Mouse (Mus musculus) CH12.LX (cell line): ENCODE results near the gene Sun1. TPM values are rescaled to one million over a fixed set of nuclear protein-coding genes. Genes with fewer than 3 reads are reported as not detected.

Experiments
- DNase-seq: peaks from one replicate; pipeline ENCODE4 v3.0.0-alpha.2; 2013; ENCODE audit errors: extremely low read depth
- H3K27ac ChIP-seq: 2 replicates; pipeline ENCODE4 v1.5.1; 2012; ENCODE audit warnings: low read depth, mild to moderate bottlenecking, control low read depth, moderate library complexity; ENCODE audit not compliant: insufficient read depth
- H3K27me3 ChIP-seq: replicated peaks from 2 replicates; pipeline ENCODE3; 2012; ENCODE audit warnings: inconsistent platforms
- H3K36me3 ChIP-seq, 2 experiments: replicated peaks in 1 of 2; 2 replicates each; pipeline versions ENCODE3 to v1.6.1; 2012; ENCODE audit warnings: inconsistent platforms in 1 of 2, low read length in 1 of 2, mild to moderate bottlenecking in 1 of 2, mixed read lengths in 1 of 2, moderate library complexity in 1 of 2; ENCODE audit not compliant: control insufficient read depth in 1 of 2, insufficient read depth in 1 of 2
- H3K4me1 ChIP-seq, 2 experiments: 2 replicates each; pipeline ENCODE4 v1.6.1; 2012; ENCODE audit warnings: inconsistent platforms in 1 of 2, moderate library complexity in 1 of 2; ENCODE audit not compliant: insufficient read depth in 2 of 2, control insufficient read depth in 1 of 2
- H3K4me2 ChIP-seq: 2 replicates; pipeline ENCODE4 v1.6.1; 2012; ENCODE audit warnings: low read depth, mild to moderate bottlenecking, control low read depth; ENCODE audit not compliant: poor library complexity, insufficient read depth, severe bottlenecking
- H3K4me3 ChIP-seq, 3 experiments: fragments of 150-350 bp in 1 of 3; sonication (generic) in 1 of 3; replicated peaks in 1 of 3; 2 replicates each; pipeline versions ENCODE3 to v1.5.1; 2011 to 2012; ENCODE audit warnings: low read depth in 2 of 3, low read length in 2 of 3, mild to moderate bottlenecking in 2 of 3, moderate library complexity in 2 of 3, control low read depth in 1 of 3, improper control_type of control experiment in 1 of 3, inconsistent platforms in 1 of 3, mixed read lengths in 1 of 3; ENCODE audit not compliant: poor library complexity in 1 of 3
- H3K79me2 ChIP-seq: replicated peaks from 2 replicates; pipeline ENCODE4 v1.6.1; 2012; ENCODE audit warnings: mild to moderate bottlenecking, moderate library complexity; ENCODE audit not compliant: control insufficient read depth, poor library complexity, insufficient read depth, severe bottlenecking; ENCODE audit errors: extremely low read depth
- H3K9ac ChIP-seq: 2 replicates; pipeline ENCODE4 v1.6.1; 2012; ENCODE audit warnings: low read depth, mild to moderate bottlenecking, control low read depth, moderate library complexity; ENCODE audit not compliant: insufficient read depth
- H3K9me3 ChIP-seq: replicated peaks from 2 replicates; pipeline ENCODE3; 2012; ENCODE audit warnings: low read length, inconsistent platforms, mixed read lengths
- BHLHE40 ChIP-seq: IDR thresholded peaks from 2 replicates; pipeline ENCODE4 v1.6.1; 2011; ENCODE audit warnings: mild to moderate bottlenecking, low read depth, low read length, improper control_type of control experiment
- CHD1 ChIP-seq: IDR thresholded peaks from 2 replicates; pipeline ENCODE4 v1.6.1; 2012; ENCODE audit warnings: low read depth, low read length, improper control_type of control experiment, inconsistent platforms
- CTCF ChIP-seq, 2 experiments: IDR thresholded peaks in 1 of 2; conservative IDR thresholded peaks in 1 of 2; 2 replicates each; pipeline ENCODE4 v1.5.1; 2011 to 2012; ENCODE audit warnings: low read depth in 2 of 2, low read length in 2 of 2, improper control_type of control experiment in 1 of 2, inconsistent platforms in 1 of 2, mild to moderate bottlenecking in 1 of 2, moderate library complexity in 1 of 2
- ELF1 ChIP-seq: IDR thresholded peaks from 2 replicates; pipeline ENCODE4 v1.6.1; 2014; ENCODE audit warnings: low read depth, mild to moderate bottlenecking, inconsistent platforms, low read length, improper control_type of control experiment
- EP300 ChIP-seq: IDR thresholded peaks from 2 replicates; pipeline ENCODE4 v1.6.1; 2011; ENCODE audit warnings: low read length, improper control_type of control experiment
- ETS1 ChIP-seq: conservative IDR thresholded peaks from 2 replicates; pipeline ENCODE4 v1.6.1; 2012; ENCODE audit warnings: low read depth, mild to moderate bottlenecking, inconsistent platforms, low read length, improper control_type of control experiment, moderate library complexity
- GABPA ChIP-seq: IDR thresholded peaks from 2 replicates; pipeline ENCODE4 v1.6.1; 2012; ENCODE audit warnings: low read depth, low read length, improper control_type of control experiment, inconsistent platforms; ENCODE audit not compliant: insufficient replicate concordance
- JUN ChIP-seq: IDR thresholded peaks from 2 replicates; pipeline ENCODE4 v1.6.1; 2011; ENCODE audit warnings: low read depth, mild to moderate bottlenecking, low read length, improper control_type of control experiment, moderate library complexity; ENCODE audit not compliant: insufficient read depth
- JUND ChIP-seq: conservative IDR thresholded peaks from 2 replicates; pipeline ENCODE4 v1.6.1; 2011; ENCODE audit warnings: low read depth, low read length, improper control_type of control experiment
- KAT2A ChIP-seq: IDR thresholded peaks from 2 replicates; pipeline ENCODE4 v1.6.1; 2012; ENCODE audit warnings: low read length, improper control_type of control experiment, inconsistent platforms; ENCODE audit not compliant: insufficient replicate concordance
- MAZ ChIP-seq: IDR thresholded peaks from 2 replicates; pipeline ENCODE4 v1.6.1; 2012; ENCODE audit warnings: low read depth, mild to moderate bottlenecking, inconsistent platforms, low read length, improper control_type of control experiment, moderate library complexity
- MEF2A ChIP-seq: IDR thresholded peaks from 2 replicates; pipeline ENCODE4 v1.6.1; 2014; ENCODE audit warnings: low read depth, mild to moderate bottlenecking, inconsistent platforms, low read length, improper control_type of control experiment, borderline replicate concordance
- NELFE ChIP-seq: IDR thresholded peaks from 2 replicates; pipeline ENCODE4 v1.6.1; 2011; ENCODE audit warnings: low read depth, low read length, improper control_type of control experiment
- NRF1 ChIP-seq: IDR thresholded peaks from 2 replicates; pipeline ENCODE4 v1.6.1; 2014; ENCODE audit warnings: low read depth, mild to moderate bottlenecking, inconsistent platforms, low read length, improper control_type of control experiment, moderate library complexity
- PAX5 ChIP-seq: IDR thresholded peaks from 2 replicates; pipeline ENCODE4 v1.6.1; 2012; ENCODE audit warnings: low read length, inconsistent platforms, mixed read lengths
- POLR2AphosphoS2 ChIP-seq: IDR thresholded peaks from 2 replicates; pipeline ENCODE4 v1.6.1; 2011; ENCODE audit warnings: low read depth, low read length, improper control_type of control experiment
- RAD21 ChIP-seq: IDR thresholded peaks from 2 replicates; pipeline ENCODE4 v1.6.1; 2011; ENCODE audit warnings: low read depth, mild to moderate bottlenecking, low read length, improper control_type of control experiment, moderate library complexity
- RCOR1 ChIP-seq: conservative IDR thresholded peaks from 2 replicates; pipeline ENCODE4 v1.6.1; 2012; ENCODE audit warnings: low read depth, mild to moderate bottlenecking, inconsistent platforms, low read length, improper control_type of control experiment
- SIN3A ChIP-seq: IDR thresholded peaks from 2 replicates; pipeline ENCODE4 v1.6.1; 2012; ENCODE audit warnings: low read length, improper control_type of control experiment, inconsistent platforms
- TBP ChIP-seq: conservative IDR thresholded peaks from 2 replicates; pipeline ENCODE4 v1.6.1; 2011; ENCODE audit warnings: low read depth, low read length, improper control_type of control experiment
- TCF12 ChIP-seq: IDR thresholded peaks from 2 replicates; pipeline ENCODE4 v1.6.1; 2014; ENCODE audit warnings: low read depth, mild to moderate bottlenecking, inconsistent platforms, low read length, improper control_type of control experiment
- UBTF ChIP-seq: IDR thresholded peaks from 2 replicates; pipeline ENCODE4 v1.6.1; 2012; ENCODE audit warnings: low read depth, mild to moderate bottlenecking, inconsistent platforms, low read length, improper control_type of control experiment, moderate library complexity
- USF2 ChIP-seq: conservative IDR thresholded peaks from 2 replicates; pipeline ENCODE4 v1.6.1; 2011; ENCODE audit warnings: low read depth, low read length, improper control_type of control experiment
- ZC3H11A ChIP-seq: IDR thresholded peaks from 2 replicates; pipeline ENCODE4 v1.6.1; 2012; ENCODE audit warnings: low read depth, mild to moderate bottlenecking, inconsistent platforms, low read length, improper control_type of control experiment
- dilution Hi-C: fragments of 300-500 bp; cut with MboI; formaldehyde crosslinking; loops from 2 replicates; pipeline ENCODE4 v1.14.3; 2020; ENCODE audit warnings: low sequenced_read_pairs; ENCODE audit not compliant: extremely low pct_unique_long_range_greater_than_20kb, extremely low pct_ligation_motif_present
- in situ Hi-C: fragments of 300-500 bp; cut with MboI; formaldehyde crosslinking; loops from 3 replicates; pipeline ENCODE4 v1.14.3; 2019; ENCODE audit warnings: low sequenced_read_pairs, low pct_ligation_motif_present, low pct_unique_long_range_greater_than_20kb, mixed read lengths
- polyA plus RNA-seq: library from polyadenylated mRNA; unstranded; fragments of >175 nt; gene quantifications from 2 replicates; pipeline ENCODE4 v1.2.1, GENCODE M21; 2012; ENCODE audit warnings: low read depth; ENCODE audit not compliant: insufficient read length
- total RNA-seq, 2 experiments: library from RNA; depleted of rRNA; stranded (reverse); fragments of 300-350 nt in 1 of 2; fragments of >200 nt in 1 of 2; gene quantifications; 2 replicates each; pipeline ENCODE4 v1.2.3; 2012 to 2014

Sun1 gene
- total and polyA plus RNA-seq, 3 experiments = 10.1 to 18.5 (median 12.9) TPM

DNA sequence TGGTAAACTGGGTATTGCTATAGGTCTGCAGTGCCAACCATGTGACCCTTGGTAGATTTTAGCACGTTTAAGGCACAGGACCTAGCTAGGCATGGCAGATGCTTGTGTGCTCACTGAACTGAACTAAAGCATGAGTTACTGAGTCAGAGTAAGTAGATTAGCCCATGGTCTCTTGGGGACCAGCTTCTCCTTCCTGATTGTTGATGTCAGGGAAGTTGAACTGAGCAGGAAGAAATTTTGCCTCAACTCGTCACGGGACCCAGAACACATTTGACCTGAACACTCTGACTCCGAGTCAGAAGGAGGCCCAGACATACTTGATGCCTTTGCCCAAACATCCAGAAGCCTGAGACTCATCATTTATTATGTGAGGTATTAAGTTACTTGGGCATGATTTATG, 37.0 kb downstream of the Sun1 start:
- no peak for TF ChIP-seq NRF1
- TF ChIP-seq POLR2AphosphoS2 = no peak
- no peak for TF ChIP-seq TBP
- TF ChIP-seq BHLHE40 = peak; percentile 77
- TF ChIP-seq USF2 = no peak
- no peak for TF ChIP-seq CTCF (conservative IDR thresholded peaks at IDR 0.05 in 1 of 2, IDR thresholded peaks at IDR 0.05 in 1 of 2; ENCODE audit: low read depth in 2 of 2, low read length in 2 of 2)
- TF ChIP-seq TCF12 = no peak
- TF ChIP-seq ELF1 = no peak
- TF ChIP-seq EP300 = no peak
- TF ChIP-seq JUN = no peak
- no peak for TF ChIP-seq PAX5
- TF ChIP-seq JUND = no peak
- peak; percentile 42; the same call in 1 of the 2 replicates for TF ChIP-seq ETS1
- no peak for TF ChIP-seq CHD1
- Histone ChIP-seq H3K9me3 (no peaks in the 10 kb centered on the region), H3K4me3 (no peak overlapping the region), H3K4me1 (peaks cover 5 to 68% of the 10 kb centered on the region in 2 experiments), H3K9ac (no peak overlapping the region), H3K36me3 (peaks cover 51 to 88% of the 10 kb centered on the region in 2 experiments), H3K27me3 (no peaks in the 10 kb centered on the region), H3K27ac (no peak overlapping the region), H3K4me2 (no peak overlapping the region), H3K79me2 (0 out of 2 replicates have a peak, but pooled peaks cover under 1% of the 10 kb centered on the region)
- dilution Hi-C loops = no loop called here
- DNase-seq = peak; percentile 58
- in situ Hi-C loops = no loop called here

DNA sequence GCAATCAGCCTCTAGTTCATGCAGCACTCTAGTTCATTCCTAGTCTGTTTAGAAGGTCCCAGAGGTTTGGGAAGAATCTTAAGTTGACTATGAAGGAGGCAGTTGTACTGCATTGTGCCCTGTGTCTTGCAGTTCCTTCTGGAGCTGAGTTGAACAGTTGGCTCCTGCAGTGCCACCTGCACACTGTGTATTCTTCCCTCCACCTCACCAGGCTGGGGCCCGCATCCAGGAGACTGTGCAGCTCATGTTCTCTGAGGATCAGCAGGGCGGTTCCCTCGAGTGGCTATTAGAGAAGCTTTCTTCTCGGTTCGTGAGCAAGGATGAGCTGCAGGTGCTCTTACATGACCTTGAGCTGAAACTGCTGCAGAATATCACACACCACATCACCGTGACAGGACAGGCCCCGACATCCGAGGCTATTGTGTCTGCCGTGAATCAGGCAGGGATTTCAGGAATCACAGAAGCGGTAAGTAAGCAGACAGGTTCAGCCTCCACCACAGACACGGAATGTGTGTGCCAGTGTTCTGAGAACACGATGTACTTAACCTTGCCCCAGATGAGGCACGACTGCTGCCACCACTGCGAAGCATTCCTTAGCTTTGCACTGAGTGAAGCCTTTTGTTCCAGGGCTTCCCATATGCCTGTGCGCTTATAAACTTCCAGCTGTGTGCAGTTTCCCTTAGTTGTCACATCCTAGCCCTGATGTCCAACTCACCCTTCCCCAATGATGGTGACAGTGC, 40.8 kb downstream of the Sun1 start:
- Histone ChIP-seq H3K4me2 (no peak overlapping the region), H3K27ac (no peak overlapping the region), H3K36me3 (peaks cover 47 to 90% of the 10 kb centered on the region in 2 experiments), H3K9me3 (no peaks in the 10 kb centered on the region), H3K9ac (no peak overlapping the region), H3K27me3 (no peaks in the 10 kb centered on the region), H3K4me1 (peaks cover 0 to 40% of the 10 kb centered on the region in 2 experiments; a peak in 2 of 4 replicates), H3K4me3 (no peak overlapping the region), H3K79me2 (no peaks in the 10 kb centered on the region)
- TF ChIP-seq GABPA (no peak), UBTF (no peak), ETS1 (no peak), NELFE (no peak), ZC3H11A (no peak), TCF12 (no peak), EP300 (no peak), USF2 (no peak), RAD21 (no peak), JUND (no peak), MAZ (no peak), RCOR1 (no peak), NRF1 (no peak), MEF2A (no peak), JUN (no peak), ELF1 (no peak), KAT2A (no peak), SIN3A (no peak)
- dilution Hi-C loops = no loop called here
- no peak for DNase-seq
- in situ Hi-C loops = no loop called here
